Mouse (Mus musculus) urinary bladder, postnatal 14 days (tissue): Measurements from ENCODE around the gene Mex3d.
"Not testable (repeated sequence)": the region's sequence is repeated elsewhere in the genome, so short reads cannot be mapped to it uniquely, and the experiment has no call there.

ENCODE experiments used
- DNase-seq: peaks from one replicate; pipeline ENCODE4 v3.0.0; 2021; ENCODE audit warnings: low spot score

Gene Mex3d

DNA sequence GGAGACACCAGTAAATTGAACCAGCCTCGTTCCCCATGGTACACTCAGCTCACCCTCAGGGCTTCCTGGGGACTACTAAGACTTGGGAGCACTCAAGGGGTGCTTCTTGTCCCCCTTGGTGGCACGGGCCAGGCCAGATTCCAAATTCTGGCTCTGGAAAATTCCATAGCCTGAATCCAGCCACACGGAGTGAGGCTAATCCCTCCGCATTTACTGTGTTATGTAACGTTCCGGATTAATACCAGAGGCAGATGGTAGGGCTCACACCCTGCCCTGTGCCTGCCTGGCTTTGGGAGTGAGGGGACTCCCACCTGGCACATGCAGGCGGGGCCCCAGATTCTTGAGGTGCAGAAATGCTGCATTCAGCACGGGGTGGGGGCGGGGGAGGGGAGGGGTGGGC is 32.0 kb downstream of the Mex3d start:
- DNase-seq, result no peak

- no peak for DNase-seq
These were observed 34.7 kb downstream of the Mex3d start for GRCm38 (mm10) chr10:80352727-80353126.

- DNase-seq, result no peak
These were observed 35.6 kb downstream of the Mex3d start for GRCm38 (mm10) chr10:80351896-80352295.

GRCm38 (mm10) chr10:80350292-80350691 is 37.2 kb downstream of the Mex3d start:
- DNase-seq, result peak; percentile 90

GRCm38 (mm10) chr10:80348981-80349380 is 38.5 kb downstream of the Mex3d start:
- DNase-seq, result peak; percentile 61

DNA sequence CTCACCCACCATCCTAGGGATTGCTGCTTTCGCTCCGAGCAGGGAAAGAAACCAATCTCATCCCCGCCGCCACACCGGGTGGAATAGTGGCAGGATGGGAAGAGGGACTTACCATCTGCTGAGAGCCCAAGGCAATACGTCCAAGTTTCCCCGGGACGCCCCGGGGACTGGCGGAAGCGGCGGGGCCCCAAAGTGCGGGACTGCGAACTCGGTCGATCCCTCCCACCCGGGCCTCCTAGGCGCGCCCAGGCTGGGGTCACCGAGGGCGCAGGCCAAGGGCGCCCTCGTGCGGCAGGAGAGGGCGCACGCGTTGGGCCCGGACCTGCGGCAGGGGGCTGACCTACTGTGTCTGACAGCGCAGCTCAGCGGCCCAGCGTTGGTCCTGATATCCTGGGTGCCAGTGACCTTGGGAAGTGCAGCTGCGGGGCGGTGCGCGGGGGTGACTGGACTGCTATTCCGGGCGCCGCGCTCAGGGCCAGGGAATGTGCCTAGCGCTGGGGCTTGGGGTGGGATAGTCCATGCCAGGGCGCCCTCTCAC is 39.1 kb downstream of the Mex3d start, which contains the start of gene Adamtsl5:
Gene Adamtsl5 (minus strand): TSS at position 169 of the 538 bp plus-strand sequence.
- peak; percentile 63 for DNase-seq

DNA sequence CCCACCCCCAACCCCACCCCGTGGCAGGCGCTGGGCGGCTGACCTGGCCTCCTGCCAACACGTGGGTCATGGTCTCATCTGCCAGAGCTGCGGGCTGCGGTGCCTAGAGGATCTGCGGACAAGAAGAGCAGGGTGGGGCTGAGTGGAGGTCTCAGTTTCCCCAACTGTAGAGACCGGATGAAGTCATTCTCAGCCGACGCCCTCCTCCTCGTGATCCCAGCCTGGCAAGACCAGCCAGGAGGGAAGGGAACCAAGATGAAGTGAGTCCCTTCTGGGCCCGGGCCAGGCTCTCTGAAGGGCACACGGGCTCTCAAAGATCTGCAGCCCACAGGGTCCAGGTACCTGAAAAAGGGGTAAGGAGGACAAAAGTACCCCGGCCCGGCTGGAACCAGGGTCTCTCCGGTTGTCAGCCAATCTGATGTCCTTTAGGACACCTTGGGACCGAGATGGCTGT is 39.9 kb downstream of the Mex3d start:
- peak; percentile 46 for DNase-seq

DNA sequence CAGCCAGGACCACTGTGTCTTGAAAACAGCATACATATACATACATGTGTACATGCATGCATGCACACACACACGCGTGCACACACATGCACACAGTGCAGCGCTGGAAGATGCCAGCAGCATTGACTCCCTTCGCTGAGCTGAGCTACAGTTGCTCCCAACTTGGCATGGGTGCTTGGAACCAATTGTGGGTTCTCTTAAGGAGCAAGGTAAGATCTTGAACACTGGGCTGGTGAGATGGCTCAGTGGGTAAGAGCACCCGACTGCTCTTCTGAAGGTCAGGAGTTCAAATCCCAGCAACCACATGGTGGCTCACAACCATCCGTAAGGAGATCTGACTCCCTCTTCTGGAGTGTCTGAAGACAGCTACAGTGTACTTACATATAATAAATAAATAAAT is 41.5 kb downstream of the Mex3d start:
- not testable (repeated sequence) for DNase-seq

DNA sequence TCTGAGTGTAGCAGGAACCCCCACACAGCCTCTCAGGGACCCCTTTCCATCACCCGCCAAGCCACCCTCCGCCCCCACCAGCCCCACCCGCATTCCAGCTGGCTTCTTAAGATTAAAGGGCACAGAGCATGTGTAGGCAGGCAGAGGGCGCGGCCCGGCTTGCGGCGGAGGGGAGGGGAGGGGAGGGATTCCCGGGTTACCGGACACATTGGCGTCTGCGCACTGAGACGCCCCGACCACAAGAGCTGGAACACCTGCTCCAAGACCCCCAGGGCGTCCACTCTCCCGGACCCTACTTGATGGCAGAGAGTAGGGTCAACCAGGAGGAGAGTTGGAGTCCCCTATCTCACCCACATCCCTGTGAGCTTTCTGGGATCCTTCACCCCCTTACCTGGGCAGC is 42.3 kb downstream of the Mex3d start:
- peak; percentile 77 for DNase-seq

GRCm38 (mm10) chr10:80344131-80344661 is 43.3 kb downstream of the Mex3d start:
- no peak for DNase-seq

- DNase-seq, result no peak
These were observed 44.0 kb downstream of the Mex3d start for GRCm38 (mm10) chr10:80343425-80343895.

DNA sequence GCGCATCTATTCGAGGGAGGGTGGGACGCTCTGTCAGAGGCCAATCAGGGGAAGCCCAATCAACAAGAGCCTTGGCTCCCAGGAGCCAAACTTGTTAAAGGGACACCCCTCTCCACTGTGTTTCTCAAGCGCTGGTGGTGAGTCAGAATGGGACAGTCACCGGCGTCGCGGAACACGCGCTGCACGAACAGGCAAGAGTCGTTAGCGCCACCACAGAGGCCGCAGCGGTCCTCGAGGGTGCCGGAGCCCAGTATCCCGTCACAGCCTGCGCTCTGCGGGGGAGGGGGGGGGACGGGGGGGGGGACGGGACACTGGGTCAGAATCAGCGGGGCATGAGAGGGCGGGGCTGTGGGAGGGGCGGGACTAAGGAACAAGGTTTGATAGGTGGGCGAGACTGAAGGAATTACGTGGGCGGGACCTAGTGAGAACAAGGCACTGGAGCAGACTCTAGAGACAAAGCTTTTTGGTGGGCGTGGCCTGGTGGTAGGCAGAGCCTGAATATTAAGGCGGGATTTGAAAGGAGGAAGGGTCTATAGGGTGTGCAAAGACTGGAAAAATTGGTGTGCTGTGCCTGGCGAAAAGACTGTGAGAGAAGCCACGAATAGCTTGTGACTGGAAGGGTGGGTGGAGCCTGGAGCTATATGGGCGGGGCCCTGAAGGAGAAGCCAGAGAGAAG is 44.6 kb downstream of the Mex3d start:
- peak; percentile 71 for DNase-seq

DNA sequence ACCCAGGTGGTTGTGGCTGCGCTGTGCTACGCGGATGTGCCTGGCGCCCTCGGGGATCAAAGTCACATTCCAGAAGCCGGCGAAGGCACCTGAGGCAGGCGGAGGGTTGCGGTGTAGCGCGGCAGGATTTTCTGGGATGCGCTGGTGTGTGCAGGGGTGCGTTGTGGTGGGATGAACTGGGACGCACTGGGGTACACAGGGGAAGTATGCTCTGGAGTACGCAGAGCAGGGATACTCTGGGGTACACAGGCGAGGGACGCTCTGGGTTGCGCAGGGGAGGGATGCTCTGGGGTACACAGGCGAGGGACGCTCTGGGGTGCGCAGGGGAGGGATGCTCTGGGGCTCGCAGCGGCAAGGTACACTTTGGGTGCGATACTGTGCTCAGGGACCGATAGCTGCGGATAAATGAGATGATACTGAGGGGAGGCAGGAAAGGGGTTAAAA is 45.1 kb downstream of the Mex3d start:
- no peak for DNase-seq

GRCm38 (mm10) chr10:80341491-80342304 is 45.8 kb downstream of the Mex3d start:
- DNase-seq, result no peak

DNA sequence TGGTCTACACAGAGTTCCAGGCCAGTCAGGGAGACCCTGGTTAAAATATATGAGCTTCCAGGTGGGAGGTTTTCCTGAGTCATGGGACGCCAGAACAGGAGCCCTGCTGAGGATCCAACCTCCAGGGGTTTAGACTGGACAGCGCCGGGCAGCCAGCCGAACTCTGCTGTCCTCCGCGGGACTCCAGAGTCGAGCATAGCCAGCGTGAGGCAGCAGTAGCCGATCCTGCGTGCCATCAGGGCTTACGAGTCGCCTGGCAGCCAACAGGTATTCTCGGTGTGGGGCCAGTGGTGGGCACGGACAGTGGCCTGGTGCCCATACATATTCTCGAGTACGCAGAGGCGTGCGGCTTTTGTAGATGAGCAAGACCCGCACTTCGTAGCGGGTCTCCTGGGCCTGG is 46.4 kb downstream of the Mex3d start:
- no peak for DNase-seq

- DNase-seq, result peak; percentile 87
These were observed 47.3 kb downstream of the Mex3d start for GRCm38 (mm10) chr10:80339941-80340750.

GRCm38 (mm10) chr10:80336263-80336662 is 51.2 kb downstream of the Mex3d start:
- DNase-seq, result no peak

- no peak for DNase-seq
These were observed 54.9 kb downstream of the Mex3d start for GRCm38 (mm10) chr10:80332525-80332989.

DNA sequence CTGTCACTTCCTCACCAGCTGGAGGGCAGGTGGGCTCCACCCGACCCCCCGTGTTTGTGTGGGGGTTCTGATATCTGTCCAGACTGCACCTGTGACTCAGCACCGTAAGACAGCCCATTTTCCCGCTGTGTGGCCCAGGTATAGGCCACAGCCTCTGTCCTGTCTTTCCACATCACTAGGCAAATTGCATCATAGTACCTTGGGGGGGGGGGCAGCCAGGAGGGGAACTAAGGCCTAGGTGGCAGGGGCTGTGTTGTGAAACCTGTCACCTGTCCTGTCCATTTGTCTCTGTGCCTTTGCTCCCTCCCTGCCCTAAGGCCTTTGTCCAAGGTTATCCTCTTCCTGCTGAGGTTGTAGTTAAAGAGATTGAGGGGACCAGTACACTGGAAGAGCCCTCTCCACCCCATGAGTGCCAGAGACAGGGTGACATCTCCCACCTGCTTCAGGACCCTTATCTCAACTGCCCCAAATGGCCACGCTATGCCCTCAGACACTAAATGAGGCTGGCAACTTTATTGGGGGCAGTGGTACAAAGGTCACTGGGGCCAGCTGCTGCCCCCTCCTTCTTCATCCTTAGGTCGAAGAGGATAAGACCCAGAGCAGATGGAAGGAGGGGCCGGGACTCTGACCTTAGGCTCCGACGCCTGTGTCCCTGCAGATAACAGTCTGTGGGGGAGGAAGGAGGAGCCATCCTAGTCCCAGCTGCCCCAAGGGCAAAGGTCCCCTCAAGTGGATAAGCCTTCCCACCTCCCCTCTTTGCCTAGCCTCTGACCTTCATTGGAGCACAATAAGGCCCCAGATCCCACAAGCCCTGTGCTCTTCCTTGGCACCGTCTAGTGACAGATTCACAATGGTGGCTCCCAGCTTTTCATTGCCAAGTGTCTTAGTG is 55.6 kb downstream of the Mex3d start:
- no peak for DNase-seq

- no peak for DNase-seq
These were observed 56.6 kb downstream of the Mex3d start for GRCm38 (mm10) chr10:80330888-80331287.
